Mouse (Mus musculus) lung, postnatal 0 days (tissue): ENCODE results near the gene Rtp4. TPM values are rescaled to one million over a fixed set of nuclear protein-coding genes. Genes with fewer than 3 reads are reported as not detected.

ENCODE experiments used
- ATAC-seq: fragments of 200-750 bp; cut with Nextera tagmentation; 2 replicates; pipeline ENCODE4 v1.8.0; 2017; ENCODE audit warnings: moderate library complexity
- DNase-seq: peaks from one replicate; pipeline ENCODE4 v3.0.0-alpha.2; 2016; ENCODE audit warnings: low spot score
- H3K27ac ChIP-seq: fragments of 300-500 bp; sonication (generic); 2 replicates; pipeline ENCODE4 v1.5.1; 2014; ENCODE audit warnings: antibody characterized with exemption, mild to moderate bottlenecking, low read length, mixed read lengths
- H3K27me3 ChIP-seq: fragments of 300-500 bp; sonication (generic); replicated peaks from 2 replicates; pipeline ENCODE4 v1.6.1; 2014; ENCODE audit warnings: low read length, mixed read lengths; ENCODE audit not compliant: insufficient read depth
- H3K36me3 ChIP-seq: fragments of 300-500 bp; sonication (generic); 2 replicates; pipeline ENCODE4 v1.6.1; 2014; ENCODE audit warnings: low read length, mixed read lengths; ENCODE audit not compliant: insufficient read depth
- H3K4me1 ChIP-seq: fragments of 300-500 bp; sonication (generic); 2 replicates; pipeline ENCODE4 v1.6.1; 2014; ENCODE audit warnings: antibody characterized with exemption, low read depth, low read length, mixed read lengths; ENCODE audit not compliant: insufficient read depth
- H3K4me2 ChIP-seq: fragments of 300-500 bp; sonication (generic); replicated peaks from 2 replicates; pipeline ENCODE4 v1.6.1; 2014; ENCODE audit warnings: low read depth, mild to moderate bottlenecking, low read length, moderate library complexity, mixed read lengths
- H3K4me3 ChIP-seq: fragments of 300-500 bp; sonication (generic); 2 replicates; pipeline ENCODE4 v1.5.1; 2014; ENCODE audit warnings: low read depth, low read length
- H3K9ac ChIP-seq: fragments of 300-500 bp; sonication (generic); replicated peaks from 2 replicates; pipeline ENCODE4 v1.6.1; 2014; ENCODE audit warnings: low read depth, mild to moderate bottlenecking
- H3K9me3 ChIP-seq: fragments of 300-500 bp; sonication (generic); 2 replicates; pipeline ENCODE4 v1.6.1; 2016; ENCODE audit warnings: low read length, mixed read lengths
- CTCF ChIP-seq: IDR thresholded peaks from 2 replicates; pipeline ENCODE4 v1.5.1; 2016; ENCODE audit warnings: antibody characterized with exemption, mild to moderate bottlenecking
- EP300 ChIP-seq: IDR thresholded peaks from 2 replicates; pipeline ENCODE4 v1.6.1; 2016; ENCODE audit warnings: antibody characterized with exemption, mild to moderate bottlenecking, control low read depth
- WGBS: fragments of 180-500 bp; shearing (Covaris S2); extraction: QIAGEN DNeasy Blood & Tissue Kit; methylation state at CpG from one replicate; pipeline ENCODE4 v1.1.7; 2014; 5-methylcytosine and 5-hydroxymethylcytosine counted together
- polyA plus RNA-seq: library from polyadenylated mRNA; unstranded; fragments of >200 nt; fragmentation: Nextera tagmentation; extraction: Ambion mirVana; gene quantifications from 2 replicates; pipeline ENCODE4 v1.2.1, GENCODE M21; 2015

The Rtp4 gene
- polyA plus RNA-seq, 1 experiment from 2014 or later: 34.8 TPM

GRCm38 (mm10) chr16:23653479-23653878 is 133.4 kb downstream of the Rtp4 start:
- 42% methylated on average over 4 of the region's 4 CpGs for WGBS
- Histone ChIP-seq H3K4me1 (no peaks in the 10 kb centered on the region), H3K9me3 (no peaks in the 10 kb centered on the region), H3K4me2 (no peak overlapping the region), H3K27me3 (no peaks in the 10 kb centered on the region), H3K27ac (no peak overlapping the region), H3K9ac (no peak overlapping the region), H3K4me3 (no peak overlapping the region), H3K36me3 (no peaks in the 10 kb centered on the region)
- TF ChIP-seq EP300 (no peak), CTCF (no peak)
- ATAC-seq: no peak
- no peak for DNase-seq

GRCm38 (mm10) chr16:23659597-23660531 is 139.8 kb downstream of the Rtp4 start:
- 80% methylated on average over 13 of the region's 13 CpGs for WGBS

More at GRCm38 (mm10) chr16:23659597-23660531, 139.8 kb downstream of the Rtp4 start:
- no peak for ATAC-seq
- Histone ChIP-seq H3K9me3 (no peaks in the 10 kb centered on the region), H3K4me1 (no peaks in the 10 kb centered on the region), H3K4me3 (no peak overlapping the region), H3K27me3 (no peaks in the 10 kb centered on the region), H3K9ac (no peak overlapping the region), H3K4me2 (no peak overlapping the region), H3K27ac (no peak overlapping the region), H3K36me3 (no peaks in the 10 kb centered on the region)
- TF ChIP-seq EP300 (no peak), CTCF (no peak)
- no peak for DNase-seq

Other genes starting within 250 kb of the Rtp4 start
- gene Rtp1, start 91.2 kb upstream of the Rtp4 start, polyA plus RNA-seq: not detected in 2 replicates
- 1.2 and 1.3 TPM in 2 replicates for gene Masp1, start 524 bp downstream of the Rtp4 start, polyA plus RNA-seq